Mouse (Mus musculus): ENCODE data around the gene Zc3h6. TPM values are rescaled to one million over a fixed set of nuclear protein-coding genes. Genes with fewer than 3 reads are reported as not detected.
A peak's percentile ranks its signal among the peaks of the same experiment; 100 is the strongest.

Zc3h6 gene
- total and polyA plus RNA-seq, 2 experiments from 2014 or later = 4.5 to 13.4 TPM

DNA sequence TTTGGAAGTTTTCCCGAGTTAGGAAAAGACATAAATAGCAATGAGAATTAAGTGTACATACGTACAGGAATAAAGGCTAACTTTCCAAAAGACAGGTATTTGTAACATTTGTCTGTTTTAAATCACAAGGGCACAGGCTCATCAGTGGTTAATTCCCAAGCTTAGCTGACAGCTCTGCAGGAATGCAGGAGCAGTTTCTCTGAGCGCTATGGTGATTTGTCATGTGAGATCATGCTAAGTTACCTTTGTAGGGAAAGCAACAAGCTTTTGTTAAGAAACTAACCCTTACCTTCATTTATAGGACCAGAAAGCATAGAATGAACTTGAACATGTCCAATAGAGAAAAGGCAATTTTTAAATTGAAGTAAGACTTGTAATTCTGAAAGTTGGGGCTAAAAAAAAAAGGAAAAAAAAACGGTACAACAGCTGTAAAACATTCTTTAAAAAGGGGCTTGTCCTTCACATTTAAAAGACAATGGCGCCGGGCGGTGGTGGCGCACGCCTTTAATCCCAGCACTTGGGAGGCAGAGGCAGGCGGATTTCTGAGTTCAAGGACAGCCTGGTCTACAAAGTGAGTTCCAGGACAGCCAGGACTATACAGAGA, 94.4 kb downstream of the Zc3h6 start:
- DNase-seq (ENCODE audit: low spot score) = no peak

DNA sequence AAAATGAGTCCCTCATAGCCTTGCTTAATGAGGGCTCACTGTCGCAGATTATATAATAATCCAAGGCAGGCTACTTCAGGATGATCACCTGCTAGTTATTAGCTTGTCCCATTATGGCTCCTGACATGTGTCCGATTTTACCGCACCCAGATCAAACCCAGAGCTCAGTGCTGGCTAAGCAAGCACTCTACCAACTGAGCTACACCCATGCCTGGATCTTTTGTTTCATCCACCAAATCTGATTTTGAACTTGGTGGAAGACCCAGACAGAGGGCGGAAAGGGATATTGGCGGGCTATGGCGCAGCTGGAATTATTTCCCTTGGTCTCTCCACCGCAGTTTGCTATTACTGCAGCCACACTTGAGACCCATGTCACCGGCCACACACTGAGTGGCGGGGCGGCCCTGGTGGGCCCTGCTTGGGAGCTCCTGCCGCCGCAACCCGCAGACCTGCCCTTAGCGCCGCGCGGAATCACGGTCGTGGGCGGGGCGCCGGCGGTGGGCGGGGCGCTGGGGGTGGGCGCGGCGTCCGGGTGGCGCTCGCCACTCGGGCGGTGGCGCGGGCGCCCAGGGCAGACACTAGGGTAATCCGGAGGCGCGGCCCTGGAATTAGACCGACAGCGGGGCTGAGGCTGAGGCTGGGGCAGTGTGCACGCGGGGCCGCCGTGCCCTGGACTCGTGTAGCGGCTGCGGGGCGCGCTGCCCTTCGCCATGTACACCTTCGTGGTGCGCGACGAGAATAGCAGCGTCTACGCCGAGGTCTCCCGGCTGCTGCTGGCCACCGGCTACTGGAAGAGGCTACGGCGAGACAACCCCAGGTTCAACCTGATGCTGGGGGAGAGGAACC, 98.5 kb downstream of the Zc3h6 start, which contains the start of gene Ttl:
TSS of gene Ttl (plus strand) at position 506 of the 846 bp plus-strand sequence.
- TF ChIP-seq CTCF (IDR thresholded peaks at IDR 0.05; ENCODE audit: low read depth) = no peak
- Histone ChIP-seq H3K4me1 (ENCODE audit: insufficient read depth, low read length) (peaks cover 25% of the 10 kb centered on the region; the same call in 1 of the 2 replicates), H3K36me3 (ENCODE audit: insufficient read depth, low read length) (no peaks in the 10 kb centered on the region), H3K4me3 (ENCODE audit: low read length) (peak within 1 kb of the TSS; percentile 91), H3K27ac (peak within 1 kb of the TSS; percentile 80), H3K9ac (replicated peaks; ENCODE audit: low read length) (peak within 1 kb of the TSS; percentile 71), H3K27me3 (ENCODE audit: insufficient read depth, low read length) (no peaks in the 10 kb centered on the region), H3K9me3 (ENCODE audit: low read length) (no peaks in the 10 kb centered on the region), H3K4me2 (ENCODE audit: low read depth, low read length) (peak within 1 kb of the TSS; percentile 71)
- DNase-seq (ENCODE audit: low spot score) = peak; percentile 89
- ATAC-seq = peak; percentile 95
- under 1% methylated on average over 61 of the region's 62 CpGs for WGBS

More for the DNA sequence above, 94.4 kb downstream of the Zc3h6 start:
- Histone ChIP-seq H3K9me3 (ENCODE audit: low read length) (no peaks in the 10 kb centered on the region), H3K4me3 (ENCODE audit: low read length) (no peak overlapping the region), H3K36me3 (ENCODE audit: insufficient read depth, low read length) (no peaks in the 10 kb centered on the region), H3K27ac (no peak overlapping the region), H3K9ac (replicated peaks; ENCODE audit: low read length) (no peak overlapping the region), H3K4me1 (ENCODE audit: insufficient read depth, low read length) (0 out of 2 replicates have a peak, but pooled peaks cover 4% of the 10 kb centered on the region), H3K4me2 (ENCODE audit: low read depth, low read length) (no peak overlapping the region), H3K27me3 (ENCODE audit: insufficient read depth, low read length) (no peaks in the 10 kb centered on the region)
- WGBS = 81% methylated on average over 10 of the region's 10 CpGs
- TF ChIP-seq CTCF (IDR thresholded peaks at IDR 0.05; ENCODE audit: low read depth) = no peak
- no peak for ATAC-seq

DNA sequence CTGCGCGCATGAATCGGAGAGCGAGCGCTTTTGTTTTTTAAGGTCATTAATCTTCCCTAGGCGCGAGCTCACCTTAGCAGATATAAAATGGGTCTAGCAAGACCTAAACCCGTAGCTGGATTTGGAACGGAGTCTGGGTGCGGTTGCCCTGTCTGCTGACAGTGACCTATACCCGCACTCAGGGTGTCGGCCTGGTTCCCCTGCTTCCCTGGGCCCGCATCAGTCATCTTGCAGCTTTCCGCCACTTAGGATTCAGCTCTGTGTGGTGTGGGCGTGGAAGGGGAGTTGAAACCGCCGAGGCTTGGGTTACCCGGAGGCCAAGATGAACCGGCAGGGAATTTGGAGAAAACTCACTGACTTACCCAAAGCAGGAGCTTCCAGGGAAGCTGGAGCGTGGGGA, 99.1 kb downstream of the Zc3h6 start:
- Histone ChIP-seq H3K27ac (peak overlapping the region; percentile 80), H3K27me3 (ENCODE audit: insufficient read depth, low read length) (no peaks in the 10 kb centered on the region), H3K9ac (replicated peaks; ENCODE audit: low read length) (peak overlapping the region; percentile 71), H3K9me3 (ENCODE audit: low read length) (no peaks in the 10 kb centered on the region), H3K4me1 (ENCODE audit: insufficient read depth, low read length) (peaks cover 25% of the 10 kb centered on the region; the same call in 1 of the 2 replicates), H3K36me3 (ENCODE audit: insufficient read depth, low read length) (no peaks in the 10 kb centered on the region), H3K4me2 (ENCODE audit: low read depth, low read length) (peak overlapping the region; percentile 71), H3K4me3 (ENCODE audit: low read length) (peak overlapping the region; percentile 91)
- TF ChIP-seq CTCF (IDR thresholded peaks at IDR 0.05; ENCODE audit: low read depth) = no peak
- peak; percentile 75 for DNase-seq (ENCODE audit: low spot score)
- under 1% methylated on average over 20 of the region's 20 CpGs for WGBS
- ATAC-seq = peak; percentile 62

Small RNA genes lying within 50 kb of the gene (microRNA-seq; reads per million reads assigned to microRNA genes)
- 0 reads per million in 2 experiments for gene Gm22859

Other genes with a start within 250 kb of the Zc3h6 start
- gene Tmem87b, start 149.3 kb upstream of the Zc3h6 start, total RNA-seq (2014; rRNA removed) = 26.3 and 29.0 TPM in 2 replicates
- 35.2 and 38.5 TPM in 2 replicates for gene Tmem87b, start 149.3 kb upstream of the Zc3h6 start, polyA plus RNA-seq (2015; fragmentation: Nextera tagmentation; extraction: Ambion mirVana)
- gene Fbln7, start 104.4 kb upstream of the Zc3h6 start, total RNA-seq (2014; rRNA removed) = 2.9 and 3.3 TPM in 2 replicates
- gene Fbln7, start 104.4 kb upstream of the Zc3h6 start, polyA plus RNA-seq (2015; fragmentation: Nextera tagmentation; extraction: Ambion mirVana) = 3.6 and 4.3 TPM in 2 replicates
- gene Zc3h8, start 23.3 kb upstream of the Zc3h6 start, total RNA-seq (2014; rRNA removed) = 1.5 and 1.7 TPM in 2 replicates
- gene Zc3h8, start 23.3 kb upstream of the Zc3h6 start, polyA plus RNA-seq (2015; fragmentation: Nextera tagmentation; extraction: Ambion mirVana) = 11.5 and 14.0 TPM in 2 replicates
- 22.2 and 33.4 TPM in 2 replicates for gene Gm10762, start 323 bp downstream of the Zc3h6 start, total RNA-seq (2014; rRNA removed)
- gene Gm10762, start 323 bp downstream of the Zc3h6 start, polyA plus RNA-seq (2015; fragmentation: Nextera tagmentation; extraction: Ambion mirVana) = 19.8 and 22.0 TPM in 2 replicates
- gene Vinac1, start 80.8 kb downstream of the Zc3h6 start, total RNA-seq (2014; rRNA removed) = 1.5 TPM in 2 replicates
- 0.71 and 0.86 TPM in 2 replicates for gene Vinac1, start 80.8 kb downstream of the Zc3h6 start, polyA plus RNA-seq (2015; fragmentation: Nextera tagmentation; extraction: Ambion mirVana)
- gene Ttl, start 98.5 kb downstream of the Zc3h6 start, total RNA-seq (2014; rRNA removed) = 57.7 and 60.9 TPM in 2 replicates
- 34.1 and 35.9 TPM in 2 replicates for gene Ttl, start 98.5 kb downstream of the Zc3h6 start, polyA plus RNA-seq (2015; fragmentation: Nextera tagmentation; extraction: Ambion mirVana)
- 20.9 and 21.8 TPM in 2 replicates for gene Polr1b, start 133.6 kb downstream of the Zc3h6 start, total RNA-seq (2014; rRNA removed)
- gene Polr1b, start 133.6 kb downstream of the Zc3h6 start, polyA plus RNA-seq (2015; fragmentation: Nextera tagmentation; extraction: Ambion mirVana) = 10.5 and 11.3 TPM in 2 replicates
- gene Chchd5, start 162.3 kb downstream of the Zc3h6 start, total RNA-seq (2014; rRNA removed) = 20.3 and 27.5 TPM in 2 replicates
- gene Chchd5, start 162.3 kb downstream of the Zc3h6 start, polyA plus RNA-seq (2015; fragmentation: Nextera tagmentation; extraction: Ambion mirVana) = 19.1 and 19.8 TPM in 2 replicates
- 63.0 and 63.5 TPM in 2 replicates for gene Slc20a1, start 231.4 kb downstream of the Zc3h6 start, total RNA-seq (2014; rRNA removed)
- 40.6 and 41.6 TPM in 2 replicates for gene Slc20a1, start 231.4 kb downstream of the Zc3h6 start, polyA plus RNA-seq (2015; fragmentation: Nextera tagmentation; extraction: Ambion mirVana)

Measured in hindbrain, postnatal 0 days (tissue).